Mouse (Mus musculus): ENCODE data around the gene Stat3. TPM values are rescaled to one million over a fixed set of nuclear protein-coding genes. Genes with fewer than 3 reads are reported as not detected.

The Stat3 gene
- polyA plus RNA-seq, 1 experiment from 2014 or later, result 50.6 TPM

DNA sequence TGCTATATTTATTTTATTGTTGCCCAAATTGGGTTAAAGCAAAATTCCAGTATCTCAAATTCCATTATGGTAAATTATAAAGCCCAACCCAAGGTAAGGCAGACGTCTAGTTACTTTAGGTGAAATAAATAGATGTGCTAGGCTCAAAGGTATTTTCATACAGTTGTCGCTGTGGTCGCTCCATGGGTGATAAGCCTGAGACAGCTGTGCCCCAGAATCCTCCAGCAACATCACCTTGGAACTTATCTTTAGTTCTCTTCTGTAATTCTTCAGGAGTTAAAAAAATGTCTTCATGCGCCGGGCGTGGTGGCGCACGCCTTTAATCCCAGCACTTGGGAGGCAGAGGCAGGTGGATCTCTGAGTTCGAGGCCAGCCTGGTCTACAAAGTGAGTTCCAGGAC, 100.4 kb downstream of the Stat3 start:
- 87% methylated on average over 9 of the region's 9 CpGs for WGBS
- peaks cover 13% of the 10 kb centered on the region for H3K4me1 ChIP-seq (replicated peaks)
- H3K36me3 ChIP-seq, result no peaks in the 10 kb centered on the region
- ATAC-seq (replicated peaks; ENCODE audit: insufficient number of reproducible peaks, insufficient read depth, low FRiP score, low read depth), result no peak
- H3K9ac ChIP-seq, result no peak overlapping the region
- no peak overlapping the region for H3K4me3 ChIP-seq
- 0 out of 2 replicates have a peak, but pooled peaks cover 3% of the 10 kb centered on the region for H3K9me3 ChIP-seq (replicated peaks)
- H3K4me2 ChIP-seq, result no peak overlapping the region
- no peaks in the 10 kb centered on the region for H3K27me3 ChIP-seq
- H3K27ac ChIP-seq, result no peak overlapping the region

DNA sequence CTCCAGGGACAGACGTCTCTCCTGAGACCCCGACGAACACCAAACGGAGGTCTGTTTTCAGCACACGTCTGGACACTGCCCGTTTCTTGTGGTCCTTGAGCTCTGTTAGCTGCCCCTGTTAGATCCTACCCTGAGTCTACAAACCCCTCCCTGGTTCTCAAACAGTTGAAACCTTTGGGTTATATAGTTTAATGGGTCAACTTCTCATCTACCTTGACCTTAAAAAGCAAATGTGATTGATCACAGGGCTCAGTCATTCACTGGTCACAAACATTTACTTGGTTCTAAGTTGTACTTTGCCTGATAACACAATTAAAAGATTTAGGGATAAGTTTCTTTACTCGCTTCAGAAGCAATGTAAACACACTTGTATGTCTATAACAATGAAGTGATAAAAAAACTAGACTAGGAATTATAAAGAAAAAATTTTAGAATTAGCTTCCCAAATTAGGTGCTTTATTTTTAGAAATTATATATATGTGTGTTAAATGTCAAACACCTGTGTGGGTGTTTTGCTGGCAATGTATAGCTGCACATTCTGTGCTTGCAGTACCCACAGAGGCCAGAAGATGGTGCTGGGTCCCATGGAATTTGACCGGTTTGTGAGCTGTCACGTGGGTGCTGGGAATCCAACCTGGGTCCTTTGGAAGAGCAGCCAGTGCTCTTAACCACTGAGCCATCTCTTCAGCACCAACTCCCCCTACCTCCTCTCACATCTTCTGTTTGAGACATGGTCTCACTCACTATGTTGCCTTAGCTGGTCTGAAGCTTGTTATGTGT, 102.2 kb downstream of the Stat3 start:
- WGBS, result 81% methylated on average over 9 of the region's 9 CpGs
- 0 out of 2 replicates have a peak, but pooled peaks cover 3% of the 10 kb centered on the region for H3K9me3 ChIP-seq (replicated peaks)
- no peaks in the 10 kb centered on the region for H3K27me3 ChIP-seq
- no peak for ATAC-seq (replicated peaks; ENCODE audit: insufficient number of reproducible peaks, insufficient read depth, low FRiP score, low read depth)
- H3K9ac ChIP-seq, result no peak overlapping the region
- H3K36me3 ChIP-seq, result no peaks in the 10 kb centered on the region
- no peak overlapping the region for H3K27ac ChIP-seq
- peaks cover 18% of the 10 kb centered on the region for H3K4me1 ChIP-seq (replicated peaks)
- H3K4me3 ChIP-seq, result no peak overlapping the region
- H3K4me2 ChIP-seq, result no peak overlapping the region

Other genes starting within 250 kb of the Stat3 start
- 0.09 and 0.16 TPM in 2 replicates for gene Zfp385c, start 247.1 kb downstream of the Stat3 start, polyA plus RNA-seq (2015; fragmentation: Nextera tagmentation; extraction: Ambion mirVana)
- 1.5 and 2.1 TPM in 2 replicates for gene Dhx58, start 235.3 kb downstream of the Stat3 start, polyA plus RNA-seq (2015; fragmentation: Nextera tagmentation; extraction: Ambion mirVana)
- gene Kat2a, start 227.1 kb downstream of the Stat3 start, polyA plus RNA-seq (2015; fragmentation: Nextera tagmentation; extraction: Ambion mirVana), result 26.5 and 36.7 TPM in 2 replicates
- not detected in 2 replicates for gene Hspb9, start 225.7 kb downstream of the Stat3 start, polyA plus RNA-seq (2015; fragmentation: Nextera tagmentation; extraction: Ambion mirVana)
- gene Rab5c, start 201.3 kb downstream of the Stat3 start, polyA plus RNA-seq (2015; fragmentation: Nextera tagmentation; extraction: Ambion mirVana), result 13.0 and 16.2 TPM in 2 replicates
- gene Kcnh4, start 179.6 kb downstream of the Stat3 start, polyA plus RNA-seq (2015; fragmentation: Nextera tagmentation; extraction: Ambion mirVana), result 0.10 TPM in 1 of 2 replicates, not detected in the other
- not detected in 2 replicates for gene Hcrt, start 176.6 kb downstream of the Stat3 start, polyA plus RNA-seq (2015; fragmentation: Nextera tagmentation; extraction: Ambion mirVana)
- 5.5 and 8.1 TPM in 2 replicates for gene Ghdc, start 168.6 kb downstream of the Stat3 start, polyA plus RNA-seq (2015; fragmentation: Nextera tagmentation; extraction: Ambion mirVana)
- gene Stat5b, start 88.8 kb downstream of the Stat3 start, polyA plus RNA-seq (2015; fragmentation: Nextera tagmentation; extraction: Ambion mirVana), result 25.3 and 34.6 TPM in 2 replicates
- gene Stat5a, start 80.2 kb downstream of the Stat3 start, polyA plus RNA-seq (2015; fragmentation: Nextera tagmentation; extraction: Ambion mirVana), result 6.1 and 11.9 TPM in 2 replicates
- 429 and 457 TPM in 2 replicates for gene Cavin1, start 31.3 kb upstream of the Stat3 start, polyA plus RNA-seq (2015; fragmentation: Nextera tagmentation; extraction: Ambion mirVana)
- 54.1 and 54.4 TPM in 2 replicates for gene Atp6v0a1, start 69.9 kb upstream of the Stat3 start, polyA plus RNA-seq (2015; fragmentation: Nextera tagmentation; extraction: Ambion mirVana)
- 11.6 and 16.3 TPM in 2 replicates for gene Naglu, start 130.5 kb upstream of the Stat3 start, polyA plus RNA-seq (2015; fragmentation: Nextera tagmentation; extraction: Ambion mirVana)
- gene Hsd17b1, start 138.9 kb upstream of the Stat3 start, polyA plus RNA-seq (2015; fragmentation: Nextera tagmentation; extraction: Ambion mirVana), result not detected in 2 replicates
- 26.6 and 29.0 TPM in 2 replicates for gene Coasy, start 143.0 kb upstream of the Stat3 start, polyA plus RNA-seq (2015; fragmentation: Nextera tagmentation; extraction: Ambion mirVana)
- gene Mlx, start 147.7 kb upstream of the Stat3 start, polyA plus RNA-seq (2015; fragmentation: Nextera tagmentation; extraction: Ambion mirVana), result 34.5 and 38.8 TPM in 2 replicates
- 16.6 and 20.0 TPM in 2 replicates for gene Psmc3ip, start 155.9 kb upstream of the Stat3 start, polyA plus RNA-seq (2015; fragmentation: Nextera tagmentation; extraction: Ambion mirVana)
- gene Retreg3, start 180.4 kb upstream of the Stat3 start, polyA plus RNA-seq (2015; fragmentation: Nextera tagmentation; extraction: Ambion mirVana), result 15.3 and 18.2 TPM in 2 replicates
- 62.1 and 71.6 TPM in 2 replicates for gene Tubg1, start 180.4 kb upstream of the Stat3 start, polyA plus RNA-seq (2015; fragmentation: Nextera tagmentation; extraction: Ambion mirVana)
- 2.7 and 3.4 TPM in 2 replicates for gene Tubg2, start 216.4 kb upstream of the Stat3 start, polyA plus RNA-seq (2015; fragmentation: Nextera tagmentation; extraction: Ambion mirVana)
- 0.50 and 0.85 TPM in 2 replicates for gene Cntnap1, start 231.0 kb upstream of the Stat3 start, polyA plus RNA-seq (2015; fragmentation: Nextera tagmentation; extraction: Ambion mirVana)
- gene Plekhh3, start 231.8 kb upstream of the Stat3 start, polyA plus RNA-seq (2015; fragmentation: Nextera tagmentation; extraction: Ambion mirVana), result 10.5 and 13.6 TPM in 2 replicates
- gene Ccr10, start 235.9 kb upstream of the Stat3 start, polyA plus RNA-seq (2015; fragmentation: Nextera tagmentation; extraction: Ambion mirVana), result 0.28 and 0.38 TPM in 2 replicates